Mouse (Mus musculus) thymus, postnatal 0 days (tissue): ENCODE results near the gene Gng11. TPM values are rescaled to one million over a fixed set of nuclear protein-coding genes. Genes with fewer than 3 reads are reported as not detected.

ENCODE experiments used
- polyA plus RNA-seq: library from polyadenylated mRNA; unstranded; fragments of >200 nt; fragmentation: Nextera tagmentation; extraction: Ambion mirVana; gene quantifications from 2 replicates; pipeline ENCODE4 v1.2.1, GENCODE M21; 2015

The Gng11 gene
- polyA plus RNA-seq, 1 experiment from 2014 or later = 29.1 TPM

Other genes with a start within 250 kb of the Gng11 start
- 0.17 and 0.18 TPM in 2 replicates for gene Calcr, start 239.2 kb upstream of the Gng11 start, polyA plus RNA-seq
- gene Tfpi2, start 15.0 kb upstream of the Gng11 start, polyA plus RNA-seq = 1.2 and 1.8 TPM in 2 replicates
- gene Gngt1, start 10.1 kb upstream of the Gng11 start, polyA plus RNA-seq = not detected in 2 replicates
- 60.0 and 62.8 TPM in 2 replicates for gene Bet1, start 83.1 kb downstream of the Gng11 start, polyA plus RNA-seq